In the genomic region with DNA sequence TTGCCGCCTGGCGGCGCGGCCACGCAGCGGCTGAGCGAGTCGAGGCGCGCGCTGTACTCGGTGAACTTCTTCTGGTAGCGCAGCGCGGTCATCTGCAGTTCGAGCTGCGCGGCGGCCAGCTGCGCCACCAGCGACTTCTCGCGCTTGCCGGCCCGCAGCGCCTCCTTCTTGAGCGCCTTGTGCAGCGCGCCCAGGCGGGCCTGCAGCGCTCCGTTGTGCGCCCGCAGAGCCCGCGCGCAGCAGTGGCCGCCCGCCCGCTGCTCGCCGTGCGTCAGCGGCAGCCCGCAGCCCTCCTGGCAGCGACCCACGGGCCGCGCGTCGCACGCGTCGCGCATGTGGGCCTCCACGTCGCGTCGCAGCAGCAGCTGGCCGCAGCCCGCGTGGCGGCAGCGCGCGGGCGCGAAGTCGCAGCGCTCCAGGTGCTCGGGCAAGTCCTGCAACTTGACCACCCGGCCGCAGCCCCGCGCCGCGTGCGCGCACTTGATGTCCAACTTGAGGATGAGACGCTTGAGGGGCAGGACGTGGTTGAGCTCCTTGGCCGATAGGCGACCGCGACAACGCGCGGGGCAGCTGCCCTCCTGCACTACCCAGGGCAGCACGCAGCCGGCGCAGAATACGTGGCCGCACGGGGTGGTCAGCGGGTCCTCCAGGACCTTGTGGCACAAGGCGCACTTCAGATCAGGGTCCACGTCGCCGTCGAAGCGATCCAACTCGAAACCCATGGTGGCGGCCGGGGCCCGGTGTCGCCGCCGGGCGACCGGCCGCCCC, we compare ENCODE assay signal across 8 mouse cellular contexts. TPM values are rescaled to one million over a fixed set of nuclear protein-coding genes. Genes with fewer than 3 reads are reported as not detected.
DNase-seq lines count a peak whose midpoint lies in the region; ATAC-seq lines count a peak whose summit lies in the region.

Gene Pdzrn3, minus strand, starts transcription at position 731 of the 768 bp plus-strand sequence.

- H3K4me2 ChIP-seq in forebrain, embryonic 15.5 days (replicated peaks), result peak within 1 kb of the TSS; percentile 100
- peak within 1 kb of the TSS; percentile 82 for H3K4me2 ChIP-seq in lung, embryonic 16.5 days (ENCODE audit: low read depth, low read length)

- peak within 1 kb of the TSS; percentile 60 for H3K4me3 ChIP-seq in forebrain, embryonic 15.5 days
- peak within 1 kb of the TSS; percentile 60 for H3K4me3 ChIP-seq in lung, embryonic 16.5 days (ENCODE audit: low read length)

- intact Hi-C loops in heart, postnatal 14 days (cut with DNase I), result loop anchor here (2.0 to 10.0 kb wide), 3 partner anchors 111 to 493 kb away; no protein-coding TSS in a partner anchor

- peak within 1 kb of the TSS; percentile 53 for H3K9ac ChIP-seq in forebrain, embryonic 15.5 days (replicated peaks)
- peak within 1 kb of the TSS; percentile 70 for H3K9ac ChIP-seq in lung, embryonic 16.5 days (ENCODE audit: low read length)

- peak; percentile 13 for DNase-seq in CD4-positive helper T cell, adult 2 months (ENCODE audit: low read depth, low spot score)
- DNase-seq in adrenal gland, adult 8-10 months, result peak; percentile 53
- peak; percentile 70 to 74 for DNase-seq in heart, postnatal 14 days
- DNase-seq in kidney, postnatal 4 days, result peak; percentile 73 to 86
- peak; percentile 78 for DNase-seq in retina, embryonic 14.5 days (ENCODE audit: low spot score)
- no peak for DNase-seq in spleen, adult 18-20 months

- ATAC-seq in forebrain, embryonic 15.5 days (replicated peaks), result peak; percentile 79
- peak; percentile 50 for ATAC-seq in lung, embryonic 16.5 days (ENCODE audit: low read depth)

- peaks cover 33% of the 10 kb centered on the region for H3K4me1 ChIP-seq in forebrain, embryonic 15.5 days
- H3K4me1 ChIP-seq in lung, embryonic 16.5 days (replicated peaks; ENCODE audit: control insufficient read depth, insufficient read depth, low read length), result peaks cover 27% of the 10 kb centered on the region

- H3K9me3 ChIP-seq in forebrain, embryonic 15.5 days, result no peaks in the 10 kb centered on the region
- no peaks in the 10 kb centered on the region for H3K9me3 ChIP-seq in lung, embryonic 16.5 days (ENCODE audit: control insufficient read depth, low read length)

- H3K36me3 ChIP-seq in forebrain, embryonic 15.5 days, result no peaks in the 10 kb centered on the region
- H3K36me3 ChIP-seq in lung, embryonic 16.5 days (ENCODE audit: control insufficient read depth, insufficient read depth, low read length), result no peaks in the 10 kb centered on the region

- peaks cover 3% of the 10 kb centered on the region; the same call in 1 of the 2 replicates for H3K27me3 ChIP-seq in forebrain, embryonic 15.5 days
- peaks cover 3% of the 10 kb centered on the region; the same call in 1 of the 2 replicates for H3K27me3 ChIP-seq in lung, embryonic 16.5 days (ENCODE audit: control insufficient read depth, insufficient read depth, low read depth, low read length)

- WGBS in forebrain, embryonic 15.5 days, result under 1% methylated on average over 101 of the region's 111 CpGs
- under 1% methylated on average over 104 of the region's 111 CpGs for WGBS in lung, embryonic 16.5 days

- peak within 1 kb of the TSS; percentile 51; the same call in 1 of the 2 replicates for H3K27ac ChIP-seq in forebrain, embryonic 15.5 days (replicated peaks)
- H3K27ac ChIP-seq in lung, embryonic 16.5 days (ENCODE audit: low read length), result peak within 1 kb of the TSS; percentile 91

RNA-seq across cellular contexts. Expression of gene Pdzrn3, which starts in this region (rescaled TPM):
- total RNA-seq in adrenal gland, adult 8-10 months (2022), result 10 to 100 TPM; 25.2 to 31.1 (median 28.7) TPM
- polyA plus RNA-seq in forebrain, embryonic 15.5 days (2015; fragmentation: Nextera tagmentation; extraction: Ambion mirVana), result 21.9 and 24.0 TPM in 2 replicates
- total RNA-seq in heart, postnatal 14 days (2021), result 10 to 100 TPM; 33.4 to 35.0 TPM
- 7.0 and 8.2 TPM in 2 replicates for polyA plus RNA-seq in lung, embryonic 16.5 days (2015; fragmentation: Nextera tagmentation; extraction: Ambion mirVana)

Comparison
In these comparisons a context has a peak if more than half of its experiments do, and no peak if none do; other contexts are left out.
1. DNase-seq: peak in CD4-positive helper T cell, adult 2 months (single experiment), adrenal gland, adult 8-10 months (single experiment), heart, postnatal 14 days (2 of 2), kidney, postnatal 4 days (2 of 2) and retina, embryonic 14.5 days (single experiment); none in spleen, adult 18-20 months (0 of 2).